Mouse (Mus musculus): ENCODE measurements around the gene Tomm20l.

GRCm38 (mm10) chr12:71157974-71158373, 46.7 kb downstream of the Tomm20l start:
- TF ChIP-seq CTCF (IDR thresholded peaks at IDR 0.05; ENCODE audit: borderline replicate concordance, extremely low read depth, insufficient read depth, insufficient read length) (no peak), POLR2A (IDR thresholded peaks at IDR 0.05; ENCODE audit: borderline replicate concordance, extremely low read depth, insufficient read depth, insufficient read length, poor library complexity, severe bottlenecking) (no peak)

Measured in brain, embryonic 14.5 days (tissue).